Mouse (Mus musculus) intestine, embryonic 14.5 days (tissue): ENCODE results near the gene Dhcr24. TPM values are rescaled to one million over a fixed set of nuclear protein-coding genes. Genes with fewer than 3 reads are reported as not detected.

ENCODE experiments used
- ATAC-seq: fragments of 200-750 bp; cut with Nextera tagmentation; replicated peaks from 2 replicates; pipeline ENCODE4 v1.8.0; 2017; ENCODE audit warnings: low read depth, moderate number of reproducible peaks, moderate TSS enrichment, moderate library complexity; ENCODE audit not compliant: low FRiP score, low TSS enrichment
- DNase-seq: peaks from one replicate; pipeline ENCODE4 v3.0.0-alpha.2; 2018; ENCODE audit warnings: low spot score
- H3K27ac ChIP-seq: fragments of 300-500 bp; sonication (generic); 2 replicates; pipeline ENCODE4 v1.5.1; 2014; ENCODE audit warnings: low read depth, mild to moderate bottlenecking, control low read depth
- H3K27me3 ChIP-seq: fragments of 300-500 bp; sonication (generic); replicated peaks from 2 replicates; pipeline ENCODE4 v1.6.1; 2014; ENCODE audit warnings: low read length, control low read depth; ENCODE audit not compliant: control insufficient read depth, insufficient read depth
- H3K36me3 ChIP-seq: fragments of 300-500 bp; sonication (generic); 2 replicates; pipeline ENCODE4 v1.6.1; 2014; ENCODE audit warnings: low read length, control low read depth; ENCODE audit not compliant: control insufficient read depth, insufficient read depth
- H3K4me1 ChIP-seq: fragments of 300-500 bp; sonication (generic); replicated peaks from 2 replicates; pipeline ENCODE4 v1.6.1; 2014; ENCODE audit warnings: low read length, control low read depth, mixed read lengths; ENCODE audit not compliant: control insufficient read depth, insufficient read depth
- H3K4me2 ChIP-seq: fragments of 300-500 bp; sonication (generic); 2 replicates; pipeline ENCODE4 v1.6.1; 2014; ENCODE audit warnings: low read length
- H3K4me3 ChIP-seq: fragments of 300-500 bp; sonication (generic); 2 replicates; pipeline ENCODE4 v1.5.1; 2014; ENCODE audit warnings: low read depth, low read length, control low read depth, mixed read lengths
- H3K9ac ChIP-seq: fragments of 300-500 bp; sonication (generic); 2 replicates; pipeline ENCODE4 v1.6.1; 2014; ENCODE audit warnings: mild to moderate bottlenecking, low read length
- H3K9me3 ChIP-seq: fragments of 300-500 bp; sonication (generic); 2 replicates; pipeline ENCODE4 v1.6.1; 2016; ENCODE audit warnings: low read length, control low read depth; ENCODE audit not compliant: control insufficient read depth
- WGBS: fragments of 180-500 bp; shearing (Covaris S2); extraction: QIAGEN DNeasy Blood & Tissue Kit; methylation state at CpG from one replicate; pipeline ENCODE4 v1.1.7; 2014; 5-methylcytosine and 5-hydroxymethylcytosine counted together
- polyA plus RNA-seq: library from polyadenylated mRNA; unstranded; fragments of >200 nt; fragmentation: Nextera tagmentation; extraction: Ambion mirVana; gene quantifications from 2 replicates; pipeline ENCODE4 v1.2.1, GENCODE M21; 2014

Gene Dhcr24
- polyA plus RNA-seq, 1 experiment from 2014 or later = 38.2 TPM

- no peak overlapping the region for H3K4me2 ChIP-seq
- H3K27ac ChIP-seq = 0 out of 2 replicates have a peak overlapping the region, but pooled peaks have one; percentile 38
- H3K27me3 ChIP-seq = no peaks in the 10 kb centered on the region
- H3K4me1 ChIP-seq = peaks cover 31% of the 10 kb centered on the region
- no peaks in the 10 kb centered on the region for H3K9me3 ChIP-seq
- ATAC-seq = peak; percentile 24; the same call in 1 of the 2 replicates
- H3K4me3 ChIP-seq = no peak overlapping the region
- H3K36me3 ChIP-seq = no peaks in the 10 kb centered on the region
- WGBS = 19% methylated on average over 14 of the region's 14 CpGs
- peak; percentile 84 for DNase-seq
- no peak overlapping the region for H3K9ac ChIP-seq
Measured at GRCm38 (mm10) chr4:106630333-106631220, 69.7 kb downstream of the Dhcr24 start.

GRCm38 (mm10) chr4:106632313-106632712 lies 71.5 kb downstream of the Dhcr24 start:
- Histone ChIP-seq H3K4me1 (peaks cover 31% of the 10 kb centered on the region), H3K4me2 (no peak overlapping the region), H3K36me3 (no peaks in the 10 kb centered on the region), H3K4me3 (no peak overlapping the region), H3K9me3 (no peaks in the 10 kb centered on the region), H3K27me3 (no peaks in the 10 kb centered on the region), H3K27ac (no peak overlapping the region; the same call in 1 of the 2 replicates), H3K9ac (no peak overlapping the region)
- 50% methylated on average over 1 of the region's 3 CpGs for WGBS
- ATAC-seq = no peak
- DNase-seq = no peak

GRCm38 (mm10) chr4:106633281-106634085 lies 72.6 kb downstream of the Dhcr24 start:
- no peaks in the 10 kb centered on the region for H3K9me3 ChIP-seq
- ATAC-seq (no peak), DNase-seq (no peak)
- H3K36me3 ChIP-seq = no peaks in the 10 kb centered on the region
- peaks cover 31% of the 10 kb centered on the region for H3K4me1 ChIP-seq
- H3K4me2 ChIP-seq = no peak overlapping the region
- H3K27ac ChIP-seq = peak overlapping the region; percentile 69; the same call in 1 of the 2 replicates
- H3K9ac ChIP-seq = no peak overlapping the region
- WGBS = 28% methylated on average over 8 of the region's 8 CpGs
- H3K27me3 ChIP-seq = no peaks in the 10 kb centered on the region
- no peak overlapping the region for H3K4me3 ChIP-seq

- Histone ChIP-seq H3K27me3 (no peaks in the 10 kb centered on the region), H3K9me3 (no peaks in the 10 kb centered on the region), H3K4me1 (peaks cover 31% of the 10 kb centered on the region), H3K9ac (no peak overlapping the region), H3K4me3 (no peak overlapping the region), H3K4me2 (no peak overlapping the region), H3K36me3 (no peaks in the 10 kb centered on the region), H3K27ac (peak overlapping the region; percentile 69; the same call in 1 of the 2 replicates)
- DNase-seq (no peak), ATAC-seq (no peak)
- WGBS = 37% methylated on average over 9 of the region's 9 CpGs
Measured at GRCm38 (mm10) chr4:106634086-106634479, 73.2 kb downstream of the Dhcr24 start.

Other genes with a start within 250 kb of the Dhcr24 start
- 12.4 and 14.0 TPM in 2 replicates for gene Usp24, start 244.8 kb upstream of the Dhcr24 start, polyA plus RNA-seq
- 95.9 and 101 TPM in 2 replicates for gene Pcsk9, start 96.7 kb upstream of the Dhcr24 start, polyA plus RNA-seq
- not detected in 2 replicates for gene Bsnd, start 68.8 kb upstream of the Dhcr24 start, polyA plus RNA-seq
- 0.39 TPM in 1 of 2 replicates, not detected in the other for gene Lexm, start 56.2 kb downstream of the Dhcr24 start, polyA plus RNA-seq
- 1.1 and 2.0 TPM in 2 replicates for gene Ttc22, start 61.4 kb downstream of the Dhcr24 start, polyA plus RNA-seq
- 17.2 and 17.9 TPM in 2 replicates for gene Pars2, start 90.0 kb downstream of the Dhcr24 start, polyA plus RNA-seq
- gene Ttc4, start 117.9 kb downstream of the Dhcr24 start, polyA plus RNA-seq = 82.0 and 83.1 TPM in 2 replicates
- 0.15 and 0.34 TPM in 2 replicates for gene Mroh7, start 169.9 kb downstream of the Dhcr24 start, polyA plus RNA-seq
- gene Fam151a, start 172.9 kb downstream of the Dhcr24 start, polyA plus RNA-seq = 0.69 and 0.87 TPM in 2 replicates
- 5.9 and 7.3 TPM in 2 replicates for gene Acot11, start 244.0 kb downstream of the Dhcr24 start, polyA plus RNA-seq